ENCODE assay signal across 21 mouse cellular contexts in the genomic region with DNA sequence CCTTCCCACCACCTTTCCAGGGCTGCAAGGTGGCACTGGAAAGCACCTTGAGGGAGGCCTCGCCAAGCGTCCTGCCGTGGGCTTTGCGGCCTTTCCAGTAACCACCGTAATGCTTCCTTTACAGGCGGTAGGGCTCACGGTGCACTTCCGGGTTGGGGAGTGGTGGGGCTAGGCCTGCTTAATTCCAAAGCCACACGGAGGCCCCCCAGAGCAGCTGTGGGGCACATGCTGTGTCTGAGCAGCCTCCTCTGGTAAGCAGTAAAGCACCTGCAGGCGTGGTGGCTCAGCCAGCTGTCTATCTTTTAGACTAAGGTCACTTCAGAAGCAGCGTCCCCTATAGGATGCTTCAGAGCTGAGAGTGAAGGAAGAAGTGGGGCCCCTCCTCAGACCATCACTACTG. TPM values are rescaled to one million over a fixed set of nuclear protein-coding genes. Genes with fewer than 3 reads are reported as not detected.
DNase-seq lines count a peak whose midpoint lies in the region; ATAC-seq and TF ChIP-seq lines count a peak whose summit lies in the region.
"Had no signal": no experiment of that assay in that cellular context is flagged by ENCODE, and none has a peak within 500 bp of the region (broad histone marks: within the 10 kb centered on the region; RNA-seq: fewer than 3 reads in every experiment).

No protein-coding gene starts in this region.

- H3K27me3 ChIP-seq in midbrain, postnatal 0 days (ENCODE audit: insufficient read depth, low read length): no peaks in the 10 kb centered on the region
- no peaks in the 10 kb centered on the region for H3K27me3 ChIP-seq in midbrain, embryonic 11.5 days (ENCODE audit: control insufficient read depth, insufficient read depth, low read length)
- H3K27me3 ChIP-seq: embryonic facial prominence, embryonic 13.5 days; forebrain, embryonic 12.5 days; heart, embryonic 12.5 days; hindbrain, embryonic 15.5 days had no signal

- 0 out of 2 replicates have a peak overlapping the region, but pooled peaks have one; percentile 13 for H3K9ac ChIP-seq in midbrain, postnatal 0 days (replicated peaks; ENCODE audit: low read length, poor library complexity, severe bottlenecking)
- no peak overlapping the region for H3K9ac ChIP-seq in midbrain, embryonic 11.5 days (ENCODE audit: low read length)
- H3K9ac ChIP-seq: embryonic facial prominence, embryonic 13.5 days; forebrain, embryonic 12.5 days; heart, embryonic 12.5 days; hindbrain, embryonic 15.5 days had no signal

- no peak overlapping the region for H3K4me3 ChIP-seq in midbrain, postnatal 0 days (ENCODE audit: low read depth, low read length)
- H3K4me3 ChIP-seq in midbrain, embryonic 11.5 days (ENCODE audit: low read depth, low read length): no peak overlapping the region
- H3K4me3 ChIP-seq: embryonic facial prominence, embryonic 13.5 days; forebrain, embryonic 12.5 days; heart, adult 2 months; heart, embryonic 12.5 days; hindbrain, embryonic 15.5 days had no signal

- no peak overlapping the region for H3K27ac ChIP-seq in midbrain, postnatal 0 days (ENCODE audit: low read depth, low read length)
- no peak overlapping the region for H3K27ac ChIP-seq in midbrain, embryonic 11.5 days (ENCODE audit: low read depth, low read length)
- H3K27ac ChIP-seq: embryonic facial prominence, embryonic 13.5 days; forebrain, embryonic 12.5 days; heart, adult 2 months; hindbrain, embryonic 15.5 days had no signal

- no peak for TF ChIP-seq CTCF in midbrain, postnatal 0 days (IDR thresholded peaks at IDR 0.05)

- no peak for DNase-seq in midbrain, postnatal 0 days (ENCODE audit: low spot score)
- DNase-seq in midbrain, embryonic 11.5 days (ENCODE audit: low spot score, missing footprints): no peak
- DNase-seq in R1 (ENCODE audit: low read depth, low spot score): peak; percentile 66
- DNase-seq in thymus, postnatal 14 days: peak; percentile 68
- no peak for DNase-seq in right cerebral cortex, postnatal 36 days (ENCODE audit: low spot score in 2 of 2)
- DNase-seq in kidney, adult 18-20 months: no peak
- no peak for DNase-seq in left cerebral cortex, adult 18-20 months (ENCODE audit: low spot score in 2 of 2)
- DNase-seq: adrenal gland, postnatal 14 days; cerebellum, adult 18-20 months; cerebellum, adult 9-11 months; cerebellum, postnatal 36 days; gastrocnemius, postnatal 10 days; heart, adult 2 months; heart, postnatal 36 days had no signal

- no peaks in the 10 kb centered on the region for H3K4me1 ChIP-seq in midbrain, postnatal 0 days (ENCODE audit: insufficient read depth, low read length)
- H3K4me1 ChIP-seq in midbrain, embryonic 11.5 days (ENCODE audit: control insufficient read depth, insufficient read depth, low read length): no peaks in the 10 kb centered on the region
- H3K4me1 ChIP-seq: embryonic facial prominence, embryonic 13.5 days; forebrain, embryonic 12.5 days; hindbrain, embryonic 15.5 days had no signal

- WGBS in midbrain, postnatal 0 days: 92% methylated on average over 11 of the region's 11 CpGs
- WGBS in midbrain, embryonic 11.5 days: 93% methylated on average over 11 of the region's 11 CpGs

- no peak overlapping the region for H3K4me2 ChIP-seq in midbrain, postnatal 0 days (ENCODE audit: low read depth, low read length, poor library complexity, severe bottlenecking)
- no peak overlapping the region for H3K4me2 ChIP-seq in midbrain, embryonic 11.5 days
- H3K4me2 ChIP-seq: embryonic facial prominence, embryonic 13.5 days; forebrain, embryonic 12.5 days; heart, embryonic 12.5 days; hindbrain, embryonic 15.5 days had no signal

- H3K36me3 ChIP-seq in midbrain, postnatal 0 days (ENCODE audit: insufficient read depth, low read length): peaks cover 8% of the 10 kb centered on the region
- H3K36me3 ChIP-seq in midbrain, embryonic 11.5 days (ENCODE audit: control insufficient read depth, insufficient read depth, low read length): peaks cover 11% of the 10 kb centered on the region; the same call in 1 of the 2 replicates

- ATAC-seq in midbrain, postnatal 0 days (ENCODE audit: low FRiP score): no peak
- ATAC-seq in midbrain, embryonic 11.5 days (ENCODE audit: low FRiP score): no peak
- ATAC-seq: activated CD4-positive, CD25-positive, alpha-beta regulatory T cell, adult 4 months; forebrain, embryonic 16.5 days had no signal

- no peaks in the 10 kb centered on the region for H3K9me3 ChIP-seq in midbrain, postnatal 0 days (ENCODE audit: low read length)
- H3K9me3 ChIP-seq in midbrain, embryonic 11.5 days (ENCODE audit: control insufficient read depth, low read length): no peaks in the 10 kb centered on the region
- H3K9me3 ChIP-seq: embryonic facial prominence, embryonic 13.5 days; forebrain, embryonic 12.5 days; G1E; hindbrain, embryonic 15.5 days had no signal

RNA-seq across cellular contexts. Expression of a gene that starts 17.8 kb away (rescaled TPM):
- 17.7 and 18.5 TPM in 2 replicates for total RNA-seq in midbrain, postnatal 0 days (2014; rRNA removed)
- polyA plus RNA-seq in midbrain, postnatal 0 days (2015; fragmentation: Nextera tagmentation; extraction: Ambion mirVana): 12.0 and 14.8 TPM in 2 replicates
- 24.0 and 25.6 TPM in 2 replicates for polyA plus RNA-seq in midbrain, embryonic 11.5 days (2014; fragmentation: Nextera tagmentation; extraction: Ambion mirVana)
- total RNA-seq in left cerebral cortex, adult 18-20 months (2021): 10 to 100 TPM; 11.5 to 12.6 TPM

Comparison
In these comparisons a context has a peak if more than half of its experiments do, and no peak if none do; other contexts are left out.
1. DNase-seq: peak in R1 (single experiment) and thymus, postnatal 14 days (single experiment); none in midbrain, postnatal 0 days (single experiment), midbrain, embryonic 11.5 days (single experiment), right cerebral cortex, postnatal 36 days (0 of 2), kidney, adult 18-20 months (single experiment) and left cerebral cortex, adult 18-20 months (0 of 2).